Mouse (Mus musculus): ENCODE data around the gene Wdr20.
"Not testable (repeated sequence)": the region's sequence is repeated elsewhere in the genome, so short reads cannot be mapped to it uniquely, and the experiment has no call there.

The Wdr20 gene

GRCm38 (mm10) chr12:110737170-110738157, at the start of gene Wdr20:
Wdr20 (plus strand) TSS chr12:110737944.
- peak; percentile 98 for DNase-seq

GRCm38 (mm10) chr12:110688921-110689320, 48.8 kb upstream of the Wdr20 start:
- not testable (repeated sequence) for DNase-seq

DNA sequence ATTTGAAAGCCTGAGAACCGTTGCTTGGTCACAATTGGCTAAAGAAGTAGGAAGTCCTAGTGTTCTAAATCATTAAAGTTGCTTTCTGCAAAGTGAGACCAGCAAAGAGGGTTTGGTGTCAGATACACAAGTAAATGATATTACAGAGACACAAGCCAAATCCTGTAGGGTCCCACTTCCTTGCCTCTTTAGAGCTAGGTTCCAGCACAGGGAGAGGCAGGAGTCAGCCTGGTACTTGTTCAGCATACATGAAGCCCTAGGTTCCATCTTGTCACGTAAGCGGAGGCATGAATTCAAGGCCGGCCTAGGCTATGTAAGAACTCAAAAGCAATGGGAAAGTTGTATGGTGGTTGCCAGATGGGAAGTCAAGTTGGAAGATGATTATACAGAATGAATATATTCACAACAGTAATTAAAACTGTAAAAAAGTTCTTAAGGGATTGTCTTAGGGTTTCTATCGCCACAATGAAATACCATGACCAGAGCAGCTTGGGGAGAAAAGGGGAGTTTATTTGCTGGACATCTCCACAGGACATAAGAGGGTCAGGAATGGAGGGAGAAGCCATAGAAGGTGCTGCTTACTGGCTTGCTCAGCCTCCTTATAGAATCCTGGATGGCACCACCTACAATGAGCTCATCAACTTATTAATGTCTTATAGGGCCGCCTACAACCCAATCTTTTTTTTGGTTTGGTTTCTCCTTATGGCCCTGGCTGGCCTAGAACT, 47.7 kb upstream of the Wdr20 start:
- DNase-seq = no peak

- DNase-seq = not testable (repeated sequence)
Observed at GRCm38 (mm10) chr12:110693378-110693777, 44.4 kb upstream of the Wdr20 start.

- DNase-seq = peak; percentile 82
Observed at GRCm38 (mm10) chr12:110695676-110696171, 42.0 kb upstream of the Wdr20 start.

DNA sequence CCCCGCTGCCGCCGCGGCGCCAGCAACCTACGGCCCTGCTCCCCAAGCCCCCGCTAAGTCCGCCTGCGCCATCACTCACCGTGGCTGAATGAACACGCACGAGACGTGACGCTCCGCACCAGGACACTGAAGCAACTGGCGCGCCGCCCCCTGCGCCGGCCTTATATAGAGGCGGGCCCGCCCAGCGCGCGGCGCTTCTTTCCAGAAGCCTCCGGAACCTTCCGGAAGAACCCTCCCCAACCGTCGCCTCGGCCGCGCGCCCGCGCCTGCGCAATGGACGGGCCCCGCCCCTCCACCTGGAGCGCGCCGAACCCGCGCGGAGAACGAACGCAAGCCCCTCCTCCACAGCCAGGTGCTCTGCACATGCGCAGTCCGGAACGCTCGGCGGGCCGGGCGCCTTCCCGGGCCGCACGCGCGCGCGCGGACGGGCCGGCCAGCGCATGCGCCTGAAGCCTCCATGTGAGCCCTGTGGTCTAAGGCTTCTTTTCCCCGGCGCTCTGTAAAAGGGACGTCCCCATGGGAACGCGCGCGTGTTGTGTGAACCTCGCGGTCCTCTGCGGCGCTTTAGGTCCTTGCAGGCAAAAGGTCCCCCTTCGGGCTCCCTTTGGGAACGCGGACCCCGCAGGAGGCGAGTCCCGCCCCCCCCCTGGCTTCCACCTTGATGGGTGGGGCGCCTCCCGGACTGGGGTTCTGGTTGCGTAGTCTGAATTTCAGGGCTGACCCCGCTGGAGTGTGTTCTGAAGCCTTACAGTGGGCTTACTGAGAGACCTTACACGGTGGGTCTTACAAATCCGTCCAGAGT, 41.4 kb upstream of the Wdr20 start:
- DNase-seq = peak; percentile 99

DNA sequence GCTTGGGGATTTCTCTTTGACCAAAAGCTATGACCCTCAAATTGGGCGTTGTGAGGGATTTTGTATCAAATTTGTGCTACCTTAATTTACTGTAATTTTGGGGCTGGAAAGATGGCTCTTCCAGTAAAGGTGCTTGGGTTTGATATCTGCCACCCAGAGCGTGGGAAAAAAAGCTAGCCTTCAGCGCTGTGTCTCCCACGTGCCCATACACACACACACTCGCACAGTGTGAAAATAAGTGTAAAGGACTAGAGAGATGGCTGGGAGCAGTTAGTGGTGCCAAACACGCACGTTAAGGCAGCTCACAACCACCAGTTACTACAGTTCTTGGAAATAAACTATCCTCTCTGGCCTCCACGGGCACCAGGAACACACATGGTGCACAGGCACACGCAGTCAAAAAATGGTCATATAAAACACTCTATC, 40.8 kb upstream of the Wdr20 start:
- peak; percentile 57 for DNase-seq

- DNase-seq = no peak
Observed at GRCm38 (mm10) chr12:110697457-110697856, 40.3 kb upstream of the Wdr20 start.

GRCm38 (mm10) chr12:110698080-110698479, 39.7 kb upstream of the Wdr20 start:
- no peak for DNase-seq

GRCm38 (mm10) chr12:110698523-110699170, 39.1 kb upstream of the Wdr20 start:
- DNase-seq = no peak

- DNase-seq = no peak
Observed at GRCm38 (mm10) chr12:110699171-110699547, 38.6 kb upstream of the Wdr20 start.

- no peak for DNase-seq
Observed at GRCm38 (mm10) chr12:110700730-110701129, 37.0 kb upstream of the Wdr20 start.

- DNase-seq = not testable (repeated sequence)
Observed at GRCm38 (mm10) chr12:110701363-110701762, 36.4 kb upstream of the Wdr20 start.

GRCm38 (mm10) chr12:110702556-110702955, 35.2 kb upstream of the Wdr20 start, which contains the start of gene Hsp90aa1:
Hsp90aa1 (minus strand) TSS chr12:110702728.
- DNase-seq = no peak

DNA sequence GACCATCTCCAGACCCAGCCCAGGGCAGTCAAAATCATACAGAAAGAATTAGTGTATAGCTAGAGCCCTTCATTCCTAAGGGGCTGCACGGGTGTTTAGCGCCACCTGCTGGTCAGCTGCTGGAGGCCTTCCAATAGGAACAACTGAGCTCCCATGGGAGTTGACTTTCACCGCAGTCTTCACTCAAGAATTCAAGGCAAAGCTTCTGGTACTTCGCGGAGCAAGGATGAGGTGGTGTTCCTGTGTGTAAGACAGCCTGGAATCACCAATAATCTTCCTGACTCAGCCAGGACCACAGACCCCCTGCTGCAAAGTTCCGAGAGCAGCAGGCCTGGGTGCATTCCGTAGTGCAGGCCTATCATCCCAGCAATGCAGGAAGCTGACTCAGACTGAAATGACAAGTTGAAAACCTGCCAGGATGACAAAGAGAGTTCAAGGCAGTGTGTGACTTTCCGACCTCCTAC, 34.7 kb upstream of the Wdr20 start:
- DNase-seq = peak; percentile 74

GRCm38 (mm10) chr12:110703682-110704081, 34.1 kb upstream of the Wdr20 start:
- DNase-seq = no peak

DNA sequence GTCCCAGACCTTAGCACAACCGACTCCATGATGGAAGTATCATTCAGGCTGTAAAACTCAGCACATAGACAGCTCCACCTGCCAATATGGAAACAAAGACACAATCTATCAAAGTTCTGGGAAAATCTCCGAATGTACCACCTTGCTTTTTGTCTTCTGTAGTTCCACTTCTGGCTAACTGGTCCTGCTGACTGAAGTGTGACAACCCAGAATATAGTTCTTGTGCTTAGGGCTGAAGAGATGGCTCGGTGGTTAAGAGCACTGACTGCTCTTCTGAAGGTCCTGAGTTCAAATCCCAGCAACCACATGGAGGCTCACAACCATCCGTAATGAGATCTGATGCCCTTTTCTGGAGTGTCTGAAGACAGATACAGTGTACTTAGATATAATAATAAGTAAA, 32.3 kb upstream of the Wdr20 start:
- DNase-seq = not testable (repeated sequence)

- DNase-seq = no peak
Observed at GRCm38 (mm10) chr12:110706337-110707231, 31.2 kb upstream of the Wdr20 start.

DNA sequence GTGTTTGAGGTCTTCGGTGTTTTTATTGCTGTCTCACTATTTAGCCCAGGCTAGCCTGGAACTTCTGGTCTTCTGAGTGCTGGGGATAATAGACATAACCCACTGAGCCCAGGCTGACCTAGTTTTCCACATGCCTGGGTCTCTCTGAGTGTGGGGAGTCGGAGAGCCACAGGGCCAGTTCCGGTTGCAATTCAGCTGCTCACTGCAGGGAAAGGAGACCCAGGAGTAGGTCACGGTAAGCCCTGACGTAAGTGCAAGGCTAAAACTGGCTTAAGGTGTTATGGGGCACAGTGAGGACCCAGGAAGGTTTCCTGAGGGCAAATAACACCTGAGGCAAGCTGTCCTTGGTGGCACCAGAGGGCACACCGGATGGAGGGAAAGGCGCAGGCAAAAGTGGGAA, 30.3 kb upstream of the Wdr20 start:
- no peak for DNase-seq

DNA sequence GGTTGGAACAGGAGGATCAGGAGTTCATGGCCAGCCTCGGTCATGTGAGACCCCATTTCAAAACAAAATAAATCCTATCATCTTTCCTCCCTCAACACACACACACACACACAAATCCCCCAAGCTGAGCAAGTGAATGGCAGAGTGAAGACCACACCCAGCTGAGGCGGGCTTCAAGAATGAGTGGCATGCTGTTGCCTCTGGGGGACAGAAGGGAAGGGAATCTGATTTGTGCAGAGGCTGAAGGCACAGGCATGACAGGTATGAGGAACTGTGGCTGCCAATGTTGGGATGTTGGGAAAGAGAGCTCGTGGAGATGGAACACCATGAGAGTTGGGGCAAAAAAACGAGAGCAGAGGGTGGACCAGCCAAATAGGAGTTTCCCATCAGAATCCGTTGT, 26.5 kb upstream of the Wdr20 start:
- DNase-seq = no peak

GRCm38 (mm10) chr12:110713784-110714183, 24.0 kb upstream of the Wdr20 start:
- DNase-seq = no peak

Data from cerebellum, adult 9-11 months (tissue).